Mouse (Mus musculus): Measurements from ENCODE around the gene Nvl. TPM values are rescaled to one million over a fixed set of nuclear protein-coding genes. Genes with fewer than 3 reads are reported as not detected.

Nvl gene
- polyA plus RNA-seq, 1 experiment from 2014 or later = 13.4 TPM

GRCm38 (mm10) chr1:181037623-181038022, 106.4 kb downstream of the Nvl start:
- no peaks in the 10 kb centered on the region for H3K4me1 ChIP-seq (ENCODE audit: insufficient read depth, low read depth, low read length)
- WGBS = 56% methylated on average over 4 of the region's 4 CpGs
- H3K9me3 ChIP-seq (ENCODE audit: low read length) = no peaks in the 10 kb centered on the region
- H3K27ac ChIP-seq (ENCODE audit: low read length) = no peak overlapping the region
- H3K36me3 ChIP-seq (ENCODE audit: insufficient read depth, low read length) = no peaks in the 10 kb centered on the region
- no peak overlapping the region for H3K9ac ChIP-seq (replicated peaks; ENCODE audit: low read depth)
- H3K4me2 ChIP-seq (replicated peaks; ENCODE audit: low read depth, low read length) = no peak overlapping the region
- H3K4me3 ChIP-seq (ENCODE audit: low read depth, low read length) = no peak overlapping the region
- ATAC-seq (no peak), DNase-seq (ENCODE audit: low spot score) (no peak)
- H3K27me3 ChIP-seq (replicated peaks; ENCODE audit: insufficient read depth, low read length) = no peaks in the 10 kb centered on the region
- TF ChIP-seq CTCF (IDR thresholded peaks at IDR 0.05) = no peak
- TF ChIP-seq EP300 (IDR thresholded peaks at IDR 0.05) = no peak

Other genes with a start within 250 kb of the Nvl start
- 51.9 and 57.5 TPM in 2 replicates for gene Pycr2, start 239.9 kb downstream of the Nvl start, polyA plus RNA-seq (2015; fragmentation: Nextera tagmentation; extraction: Ambion mirVana)
- gene Lefty1, start 209.2 kb downstream of the Nvl start, polyA plus RNA-seq (2015; fragmentation: Nextera tagmentation; extraction: Ambion mirVana) = 1.1 and 2.1 TPM in 2 replicates
- 22.7 and 25.1 TPM in 2 replicates for gene Tmem63a, start 201.9 kb downstream of the Nvl start, polyA plus RNA-seq (2015; fragmentation: Nextera tagmentation; extraction: Ambion mirVana)
- 29.4 and 35.7 TPM in 2 replicates for gene Ephx1, start 123.3 kb downstream of the Nvl start, polyA plus RNA-seq (2015; fragmentation: Nextera tagmentation; extraction: Ambion mirVana)
- not detected in 2 replicates for gene 9130409I23Rik, start 93.0 kb downstream of the Nvl start, polyA plus RNA-seq (2015; fragmentation: Nextera tagmentation; extraction: Ambion mirVana)
- gene Cnih4, start 489 bp upstream of the Nvl start, polyA plus RNA-seq (2015; fragmentation: Nextera tagmentation; extraction: Ambion mirVana) = 95.4 and 115 TPM in 2 replicates
- gene Wdr26, start 67.8 kb upstream of the Nvl start, polyA plus RNA-seq (2015; fragmentation: Nextera tagmentation; extraction: Ambion mirVana) = 49.1 and 50.9 TPM in 2 replicates
- 0.25 and 0.30 TPM in 2 replicates for gene Cnih3, start 208.4 kb upstream of the Nvl start, polyA plus RNA-seq (2015; fragmentation: Nextera tagmentation; extraction: Ambion mirVana)

All from lung, postnatal 0 days (tissue).